Mouse (Mus musculus): ENCODE data around the gene Fat3. TPM values are rescaled to one million over a fixed set of nuclear protein-coding genes. Genes with fewer than 3 reads are reported as not detected.

The Fat3 gene
- polyA plus RNA-seq, 1 experiment, result not detected

- Histone ChIP-seq H3K79me2 (ENCODE audit: control insufficient read depth, insufficient read depth) (no peaks in the 10 kb centered on the region), H3K27me3 (ENCODE audit: control insufficient read depth, insufficient read depth, insufficient read length) (no peaks in the 10 kb centered on the region), H3K4me3 (ENCODE audit: insufficient read depth, poor library complexity, severe bottlenecking) (no peak overlapping the region), H3K79me3 (ENCODE audit: low read depth) (no peaks in the 10 kb centered on the region), H3K36me3 (ENCODE audit: control insufficient read depth, insufficient read depth) (no peaks in the 10 kb centered on the region), H3ac (ENCODE audit: control insufficient read depth, insufficient read length, low read depth) (no peak overlapping the region)
- TF ChIP-seq CTCF (IDR thresholded peaks at IDR 0.05; ENCODE audit: control insufficient read depth, insufficient read depth, insufficient read length) (no peak), USF1 (IDR thresholded peaks at IDR 0.05; ENCODE audit: low read depth) (no peak), FOSL1 (IDR thresholded peaks at IDR 0.05; ENCODE audit: insufficient read depth, low read length, poor library complexity, severe bottlenecking) (no peak), CEBPB (IDR thresholded peaks at IDR 0.05; ENCODE audit: low read depth) (no peak), MAX (IDR thresholded peaks at IDR 0.05) (no peak), MYOD1 (IDR thresholded peaks at IDR 0.05; ENCODE audit: control insufficient read depth, insufficient read length, low read depth) (no peak)
These were observed 331.8 kb downstream of the Fat3 start for GRCm38 (mm10) chr9:16169238-16169637.

DNA sequence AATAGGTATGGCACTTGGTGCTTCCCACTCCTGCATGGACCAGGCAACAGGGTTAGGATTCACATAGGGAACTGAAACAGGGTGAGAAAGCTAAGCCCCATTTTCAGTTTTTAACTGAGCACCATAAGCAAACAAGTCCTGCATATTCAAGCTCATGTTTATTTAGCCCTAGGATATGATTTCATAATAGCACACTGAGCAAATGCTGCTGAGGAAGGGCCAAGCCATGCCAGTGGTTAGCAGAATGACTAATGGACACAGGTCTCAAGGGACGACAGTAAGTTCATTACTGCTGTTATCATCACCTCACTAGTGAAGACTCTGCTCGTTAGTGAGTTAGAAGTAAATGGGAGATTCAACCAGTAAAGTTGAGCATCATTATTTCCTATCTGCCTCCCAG lies 333.0 kb downstream of the Fat3 start:
- no peak for TF ChIP-seq FOSL1 (IDR thresholded peaks at IDR 0.05; ENCODE audit: insufficient read depth, low read length, poor library complexity, severe bottlenecking)
- TF ChIP-seq CEBPB (IDR thresholded peaks at IDR 0.05; ENCODE audit: low read depth), result peak; percentile 73
- H3K79me2 ChIP-seq (ENCODE audit: control insufficient read depth, insufficient read depth), result no peaks in the 10 kb centered on the region
- no peaks in the 10 kb centered on the region for H3K27me3 ChIP-seq (ENCODE audit: control insufficient read depth, insufficient read depth, insufficient read length)
- H3K36me3 ChIP-seq (ENCODE audit: control insufficient read depth, insufficient read depth), result no peaks in the 10 kb centered on the region
- no peak overlapping the region for H3K4me3 ChIP-seq (ENCODE audit: insufficient read depth, poor library complexity, severe bottlenecking)
- H3ac ChIP-seq (ENCODE audit: control insufficient read depth, insufficient read length, low read depth), result no peak overlapping the region
- H3K79me3 ChIP-seq (ENCODE audit: low read depth), result no peaks in the 10 kb centered on the region

GRCm38 (mm10) chr9:16159366-16159765 lies 341.7 kb downstream of the Fat3 start:
- Histone ChIP-seq H3ac (ENCODE audit: control insufficient read depth, insufficient read length, low read depth) (no peak overlapping the region), H3K79me3 (ENCODE audit: low read depth) (no peaks in the 10 kb centered on the region), H3K4me3 (ENCODE audit: insufficient read depth, poor library complexity, severe bottlenecking) (no peak overlapping the region), H3K36me3 (ENCODE audit: control insufficient read depth, insufficient read depth) (no peaks in the 10 kb centered on the region), H3K79me2 (ENCODE audit: control insufficient read depth, insufficient read depth) (no peaks in the 10 kb centered on the region), H3K27me3 (ENCODE audit: control insufficient read depth, insufficient read depth, insufficient read length) (no peaks in the 10 kb centered on the region)
- TF ChIP-seq FOSL1 (IDR thresholded peaks at IDR 0.05; ENCODE audit: insufficient read depth, low read length, poor library complexity, severe bottlenecking) (no peak), MAX (IDR thresholded peaks at IDR 0.05) (no peak), MYOG (IDR thresholded peaks at IDR 0.05; ENCODE audit: control insufficient read depth, extremely low read depth, insufficient read length) (no peak), MYOD1 (IDR thresholded peaks at IDR 0.05; ENCODE audit: control insufficient read depth, insufficient read length, low read depth) (no peak)

GRCm38 (mm10) chr9:16153580-16153930 lies 347.5 kb downstream of the Fat3 start:
- Histone ChIP-seq H3K4me3 (ENCODE audit: insufficient read depth, poor library complexity, severe bottlenecking) (no peak overlapping the region), H3ac (ENCODE audit: control insufficient read depth, insufficient read length, low read depth) (no peak overlapping the region), H3K79me2 (ENCODE audit: control insufficient read depth, insufficient read depth) (no peaks in the 10 kb centered on the region), H3K79me3 (ENCODE audit: low read depth) (no peaks in the 10 kb centered on the region), H3K27me3 (ENCODE audit: control insufficient read depth, insufficient read depth, insufficient read length) (no peaks in the 10 kb centered on the region), H3K36me3 (ENCODE audit: control insufficient read depth, insufficient read depth) (no peaks in the 10 kb centered on the region)
- TF ChIP-seq CTCF (IDR thresholded peaks at IDR 0.05; ENCODE audit: control insufficient read depth, insufficient read depth, insufficient read length), result no peak
- TF ChIP-seq MAX (IDR thresholded peaks at IDR 0.05), result no peak
- no peak for TF ChIP-seq MYOG (IDR thresholded peaks at IDR 0.05; ENCODE audit: control insufficient read depth, extremely low read depth, insufficient read length)
- no peak for TF ChIP-seq CEBPB (IDR thresholded peaks at IDR 0.05; ENCODE audit: low read depth)
- TF ChIP-seq FOSL1 (IDR thresholded peaks at IDR 0.05; ENCODE audit: insufficient read depth, low read length, poor library complexity, severe bottlenecking), result no peak
- TF ChIP-seq USF1 (IDR thresholded peaks at IDR 0.05; ENCODE audit: low read depth), result no peak
- TF ChIP-seq MYOD1 (IDR thresholded peaks at IDR 0.05; ENCODE audit: control insufficient read depth, insufficient read length, low read depth), result no peak

GRCm38 (mm10) chr9:16152756-16153579 lies 348.1 kb downstream of the Fat3 start:
- Histone ChIP-seq H3K79me3 (ENCODE audit: low read depth) (no peaks in the 10 kb centered on the region), H3ac (ENCODE audit: control insufficient read depth, insufficient read length, low read depth) (no peak overlapping the region), H3K79me2 (ENCODE audit: control insufficient read depth, insufficient read depth) (no peaks in the 10 kb centered on the region), H3K4me3 (ENCODE audit: insufficient read depth, poor library complexity, severe bottlenecking) (no peak overlapping the region), H3K36me3 (ENCODE audit: control insufficient read depth, insufficient read depth) (no peaks in the 10 kb centered on the region), H3K27me3 (ENCODE audit: control insufficient read depth, insufficient read depth, insufficient read length) (no peaks in the 10 kb centered on the region)
- TF ChIP-seq MAX (IDR thresholded peaks at IDR 0.05), result no peak
- TF ChIP-seq CTCF (IDR thresholded peaks at IDR 0.05; ENCODE audit: control insufficient read depth, insufficient read depth, insufficient read length), result no peak
- TF ChIP-seq MYOG (IDR thresholded peaks at IDR 0.05; ENCODE audit: control insufficient read depth, extremely low read depth, insufficient read length), result no peak
- TF ChIP-seq USF1 (IDR thresholded peaks at IDR 0.05; ENCODE audit: low read depth), result no peak
- TF ChIP-seq MYOD1 (IDR thresholded peaks at IDR 0.05; ENCODE audit: control insufficient read depth, insufficient read length, low read depth), result no peak
- no peak for TF ChIP-seq FOSL1 (IDR thresholded peaks at IDR 0.05; ENCODE audit: insufficient read depth, low read length, poor library complexity, severe bottlenecking)
- TF ChIP-seq CEBPB (IDR thresholded peaks at IDR 0.05; ENCODE audit: low read depth), result no peak

DNA sequence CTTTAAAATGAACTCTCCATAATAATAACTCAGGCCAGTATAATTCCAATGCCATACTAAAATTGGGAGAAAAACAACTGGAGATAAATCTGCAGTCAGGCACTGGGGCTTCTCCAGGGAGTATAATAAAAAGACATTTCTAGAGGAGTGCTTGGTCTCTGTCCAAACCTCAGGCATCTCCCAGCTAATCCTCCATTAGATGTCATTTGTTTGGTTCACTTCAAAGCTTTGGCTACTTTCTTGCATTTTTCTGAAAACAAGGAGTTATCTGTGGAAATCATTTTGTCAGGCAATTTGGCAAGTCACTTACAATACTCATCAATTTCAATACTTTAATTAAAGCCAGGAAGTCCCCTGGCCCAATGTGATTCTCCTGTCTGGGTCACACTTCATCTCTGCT lies 351.0 kb downstream of the Fat3 start:
- no peaks in the 10 kb centered on the region for H3K36me3 ChIP-seq (ENCODE audit: control insufficient read depth, insufficient read depth)
- no peak for TF ChIP-seq MAX (IDR thresholded peaks at IDR 0.05)
- TF ChIP-seq USF1 (IDR thresholded peaks at IDR 0.05; ENCODE audit: low read depth), result no peak
- no peak for TF ChIP-seq CTCF (IDR thresholded peaks at IDR 0.05; ENCODE audit: control insufficient read depth, insufficient read depth, insufficient read length)
- no peak for TF ChIP-seq MYOG (IDR thresholded peaks at IDR 0.05; ENCODE audit: control insufficient read depth, extremely low read depth, insufficient read length)
- no peak for TF ChIP-seq MYOD1 (IDR thresholded peaks at IDR 0.05; ENCODE audit: control insufficient read depth, insufficient read length, low read depth)
- TF ChIP-seq FOSL1 (IDR thresholded peaks at IDR 0.05; ENCODE audit: insufficient read depth, low read length, poor library complexity, severe bottlenecking), result no peak
- H3K27me3 ChIP-seq (ENCODE audit: control insufficient read depth, insufficient read depth, insufficient read length), result no peaks in the 10 kb centered on the region
- no peaks in the 10 kb centered on the region for H3K79me3 ChIP-seq (ENCODE audit: low read depth)
- H3K4me3 ChIP-seq (ENCODE audit: insufficient read depth, poor library complexity, severe bottlenecking), result no peak overlapping the region
- H3ac ChIP-seq (ENCODE audit: control insufficient read depth, insufficient read length, low read depth), result no peak overlapping the region
- no peaks in the 10 kb centered on the region for H3K79me2 ChIP-seq (ENCODE audit: control insufficient read depth, insufficient read depth)

All from C2C12 (cell line).